Mouse (Mus musculus) B cell, adult 2 months (primary cell): Measurements from ENCODE around the gene Zfp972.
"Not testable (repeated sequence)": the region's sequence is repeated elsewhere in the genome, so short reads cannot be mapped to it uniquely, and the experiment has no call there.

Source experiments
- DNase-seq, 2 experiments: peaks; one replicate each; pipeline ENCODE4 v3.0.0; 2022

Zfp972 gene

GRCm38 (mm10) chr2:177925563-177926103 lies at the start of gene Zfp972:
Gene Zfp972 (minus strand): TSS chr2:177925613.
- DNase-seq, result not testable (repeated sequence)

GRCm38 (mm10) chr2:177974814-177975213 lies 49.4 kb upstream of the Zfp972 start:
- DNase-seq, result not testable (repeated sequence)

- peak; percentile 63 to 64 for DNase-seq
Measured at GRCm38 (mm10) chr2:177957145-177957544, 31.7 kb upstream of the Zfp972 start, which contains the start of gene Gm14326. Gene Gm14326 (minus strand): TSS chr2:177957297.

GRCm38 (mm10) chr2:177956734-177957133 lies 31.3 kb upstream of the Zfp972 start:
- peak in 1 of 2 experiments; percentile 12 for DNase-seq

GRCm38 (mm10) chr2:177903276-177903675 lies 22.1 kb downstream of the Zfp972 start:
- not testable (repeated sequence) for DNase-seq

- DNase-seq, result not testable (repeated sequence)
Measured at GRCm38 (mm10) chr2:177898171-177898570, 27.2 kb downstream of the Zfp972 start.

- not testable (repeated sequence) for DNase-seq
Measured at GRCm38 (mm10) chr2:177897046-177897578, 28.3 kb downstream of the Zfp972 start, which contains the start of gene Gm14327. Gene Gm14327 (plus strand): TSS chr2:177897096.

GRCm38 (mm10) chr2:177887743-177888142 lies 37.7 kb downstream of the Zfp972 start:
- not testable (repeated sequence) for DNase-seq

GRCm38 (mm10) chr2:177862254-177862653 lies 63.2 kb downstream of the Zfp972 start:
- DNase-seq, result not testable (repeated sequence)
